Mouse (Mus musculus) hindbrain, embryonic 11.5 days (tissue): ENCODE results near the gene Lix1. TPM values are rescaled to one million over a fixed set of nuclear protein-coding genes. Genes with fewer than 3 reads are reported as not detected.

Experiments
- ATAC-seq: fragments of 200-750 bp; cut with Nextera tagmentation; 2 replicates; pipeline ENCODE4 v1.8.0; 2017; ENCODE audit warnings: mild to moderate bottlenecking, moderate TSS enrichment, moderate library complexity; ENCODE audit not compliant: low FRiP score
- DNase-seq: peaks from one replicate; pipeline ENCODE4 v3.0.0-alpha.2; 2015; ENCODE audit warnings: low spot score
- H3K27ac ChIP-seq: fragments of 300-500 bp; sonication (generic); 2 replicates; pipeline ENCODE4 v1.5.1; 2014; ENCODE audit warnings: mild to moderate bottlenecking, low read depth, low read length
- H3K27me3 ChIP-seq: fragments of 300-500 bp; sonication (generic); 2 replicates; pipeline ENCODE4 v1.6.1; 2014; ENCODE audit warnings: mild to moderate bottlenecking, low read length, moderate library complexity, mixed read lengths; ENCODE audit not compliant: control insufficient read depth, insufficient read depth
- H3K36me3 ChIP-seq: fragments of 300-500 bp; sonication (generic); 2 replicates; pipeline ENCODE4 v1.6.1; 2014; ENCODE audit warnings: mild to moderate bottlenecking, low read length, moderate library complexity, mixed read lengths; ENCODE audit not compliant: control insufficient read depth, insufficient read depth
- H3K4me1 ChIP-seq: fragments of 300-500 bp; sonication (generic); replicated peaks from 2 replicates; pipeline ENCODE4 v1.6.1; 2014; ENCODE audit warnings: low read length, mixed read lengths; ENCODE audit not compliant: control insufficient read depth, insufficient read depth
- H3K4me2 ChIP-seq: fragments of 300-500 bp; sonication (generic); replicated peaks from 2 replicates; pipeline ENCODE4 v1.6.1; 2014; ENCODE audit warnings: mild to moderate bottlenecking, low read depth, low read length
- H3K4me3 ChIP-seq: fragments of 300-500 bp; sonication (generic); 2 replicates; pipeline ENCODE4 v1.5.1; 2014; ENCODE audit warnings: low read depth, low read length
- H3K9ac ChIP-seq: fragments of 300-500 bp; sonication (generic); 2 replicates; pipeline ENCODE4 v1.6.1; 2014; ENCODE audit warnings: low read depth, low read length
- H3K9me3 ChIP-seq: fragments of 300-500 bp; sonication (generic); 2 replicates; pipeline ENCODE4 v1.6.1; 2016; ENCODE audit warnings: low read length; ENCODE audit not compliant: control insufficient read depth
- WGBS: fragments of 180-500 bp; shearing (Covaris S2); extraction: QIAGEN DNeasy Blood & Tissue Kit; methylation state at CpG from one replicate; pipeline ENCODE4 v1.1.7; 2014; 5-methylcytosine and 5-hydroxymethylcytosine counted together
- polyA plus RNA-seq: library from polyadenylated mRNA; unstranded; fragments of >200 nt; fragmentation: Nextera tagmentation; extraction: Ambion mirVana; gene quantifications from 2 replicates; pipeline ENCODE4 v1.2.1, GENCODE M21; 2014

The Lix1 gene
- polyA plus RNA-seq, 1 experiment from 2014 or later = 21.1 TPM

GRCm38 (mm10) chr17:17425906-17426305, 23.4 kb downstream of the Lix1 start:
- no peaks in the 10 kb centered on the region for H3K4me1 ChIP-seq
- no peaks in the 10 kb centered on the region for H3K36me3 ChIP-seq
- ATAC-seq (no peak), DNase-seq (no peak)
- WGBS = 64% methylated on average over 3 of the region's 3 CpGs
- no peak overlapping the region for H3K9ac ChIP-seq
- H3K4me3 ChIP-seq = no peak overlapping the region
- no peaks in the 10 kb centered on the region for H3K9me3 ChIP-seq
- H3K27ac ChIP-seq = no peak overlapping the region
- no peaks in the 10 kb centered on the region for H3K27me3 ChIP-seq
- no peak overlapping the region for H3K4me2 ChIP-seq

- no peaks in the 10 kb centered on the region for H3K36me3 ChIP-seq
- WGBS = 89% methylated on average over 2 of the region's 2 CpGs
- ATAC-seq = no peak
Measured at GRCm38 (mm10) chr17:17428888-17429287, 26.4 kb downstream of the Lix1 start.

GRCm38 (mm10) chr17:17433679-17434078, 31.2 kb downstream of the Lix1 start:
- Histone ChIP-seq H3K4me3 (no peak overlapping the region), H3K27ac (no peak overlapping the region), H3K4me2 (no peak overlapping the region), H3K9ac (no peak overlapping the region), H3K36me3 (no peaks in the 10 kb centered on the region), H3K27me3 (no peaks in the 10 kb centered on the region), H3K9me3 (no peaks in the 10 kb centered on the region), H3K4me1 (no peaks in the 10 kb centered on the region)
- no peak for ATAC-seq
- WGBS = 76% methylated on average over 4 of the region's 4 CpGs
- DNase-seq = no peak

More at GRCm38 (mm10) chr17:17428888-17429287, 26.4 kb downstream of the Lix1 start:
- no peaks in the 10 kb centered on the region for H3K9me3 ChIP-seq
- H3K27me3 ChIP-seq = no peaks in the 10 kb centered on the region
- H3K4me3 ChIP-seq = no peak overlapping the region
- H3K4me2 ChIP-seq = no peak overlapping the region
- H3K9ac ChIP-seq = no peak overlapping the region
- H3K27ac ChIP-seq = no peak overlapping the region
- no peak for DNase-seq
- no peaks in the 10 kb centered on the region for H3K4me1 ChIP-seq

GRCm38 (mm10) chr17:17438576-17439191, 36.2 kb downstream of the Lix1 start:
- Histone ChIP-seq H3K27ac (no peak overlapping the region), H3K36me3 (no peaks in the 10 kb centered on the region), H3K4me3 (no peak overlapping the region), H3K4me2 (no peak overlapping the region), H3K27me3 (no peaks in the 10 kb centered on the region), H3K4me1 (no peaks in the 10 kb centered on the region), H3K9ac (no peak overlapping the region), H3K9me3 (no peaks in the 10 kb centered on the region)
- DNase-seq = no peak
- no peak for ATAC-seq

GRCm38 (mm10) chr17:17441876-17442498, 39.5 kb downstream of the Lix1 start:
- DNase-seq = no peak
- Histone ChIP-seq H3K4me1 (no peaks in the 10 kb centered on the region), H3K36me3 (no peaks in the 10 kb centered on the region), H3K4me2 (no peak overlapping the region), H3K27me3 (no peaks in the 10 kb centered on the region), H3K9me3 (no peaks in the 10 kb centered on the region), H3K27ac (no peak overlapping the region), H3K4me3 (no peak overlapping the region), H3K9ac (no peak overlapping the region)
- WGBS = 45% methylated on average over 4 of the region's 4 CpGs
- ATAC-seq = no peak

- no peaks in the 10 kb centered on the region; the same call in 1 of the 2 replicates for H3K4me1 ChIP-seq
- ATAC-seq (no peak), DNase-seq (no peak)
- no peak overlapping the region for H3K9ac ChIP-seq
- no peak overlapping the region for H3K4me2 ChIP-seq
- H3K9me3 ChIP-seq = no peaks in the 10 kb centered on the region
- no peaks in the 10 kb centered on the region for H3K27me3 ChIP-seq
- 90% methylated on average over 3 of the region's 3 CpGs for WGBS
- H3K36me3 ChIP-seq = no peaks in the 10 kb centered on the region
- no peak overlapping the region for H3K4me3 ChIP-seq
- H3K27ac ChIP-seq = no peak overlapping the region
Measured at GRCm38 (mm10) chr17:17444297-17444886, 41.9 kb downstream of the Lix1 start.

- no peaks in the 10 kb centered on the region for H3K27me3 ChIP-seq
- H3K9ac ChIP-seq = no peak overlapping the region
- ATAC-seq (no peak), DNase-seq (no peak)
- H3K27ac ChIP-seq = no peak overlapping the region
- no peaks in the 10 kb centered on the region for H3K9me3 ChIP-seq
- H3K36me3 ChIP-seq = no peaks in the 10 kb centered on the region
- 92% methylated on average over 3 of the region's 3 CpGs for WGBS
- H3K4me3 ChIP-seq = no peak overlapping the region
- no peak overlapping the region for H3K4me2 ChIP-seq
- H3K4me1 ChIP-seq = no peaks in the 10 kb centered on the region; the same call in 1 of the 2 replicates
Measured at GRCm38 (mm10) chr17:17446683-17447082, 44.2 kb downstream of the Lix1 start.

GRCm38 (mm10) chr17:17447821-17448220, 45.3 kb downstream of the Lix1 start:
- no peaks in the 10 kb centered on the region for H3K27me3 ChIP-seq
- H3K4me1 ChIP-seq = no peaks in the 10 kb centered on the region; the same call in 1 of the 2 replicates
- H3K4me2 ChIP-seq = no peak overlapping the region
- H3K36me3 ChIP-seq = no peaks in the 10 kb centered on the region
- no peak overlapping the region for H3K4me3 ChIP-seq
- DNase-seq = no peak
- no peaks in the 10 kb centered on the region for H3K9me3 ChIP-seq
- 86% methylated on average over 5 of the region's 5 CpGs for WGBS
- H3K27ac ChIP-seq = no peak overlapping the region
- H3K9ac ChIP-seq = no peak overlapping the region
- ATAC-seq = no peak
